Mouse (Mus musculus) kidney, postnatal 10 days (tissue): Measurements from ENCODE around the gene Nphp3.

ENCODE experiments used
- DNase-seq: peaks from one replicate; pipeline ENCODE4 v3.0.0; 2021; ENCODE audit warnings: mixed read lengths

The Nphp3 gene

DNA sequence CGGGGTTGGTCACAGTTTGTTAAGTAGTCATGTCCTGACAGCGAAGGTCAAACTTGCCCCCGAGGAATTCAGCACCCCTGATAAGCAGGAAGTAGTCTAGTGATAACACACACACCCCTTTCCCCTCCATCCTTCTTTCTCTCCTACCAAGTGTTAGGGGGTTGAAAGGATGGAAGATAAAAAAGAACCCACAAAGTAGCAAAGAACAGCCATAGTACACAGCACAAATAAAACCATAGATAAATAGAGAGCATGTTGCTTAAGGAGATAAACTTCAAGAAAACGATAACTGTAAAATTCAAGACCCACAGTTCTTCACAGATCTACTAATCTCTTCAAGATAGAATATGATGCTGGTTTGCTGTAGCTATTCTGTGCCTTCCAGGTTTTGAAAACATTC lies 67.9 kb downstream of the Nphp3 start:
- no peak for DNase-seq

DNA sequence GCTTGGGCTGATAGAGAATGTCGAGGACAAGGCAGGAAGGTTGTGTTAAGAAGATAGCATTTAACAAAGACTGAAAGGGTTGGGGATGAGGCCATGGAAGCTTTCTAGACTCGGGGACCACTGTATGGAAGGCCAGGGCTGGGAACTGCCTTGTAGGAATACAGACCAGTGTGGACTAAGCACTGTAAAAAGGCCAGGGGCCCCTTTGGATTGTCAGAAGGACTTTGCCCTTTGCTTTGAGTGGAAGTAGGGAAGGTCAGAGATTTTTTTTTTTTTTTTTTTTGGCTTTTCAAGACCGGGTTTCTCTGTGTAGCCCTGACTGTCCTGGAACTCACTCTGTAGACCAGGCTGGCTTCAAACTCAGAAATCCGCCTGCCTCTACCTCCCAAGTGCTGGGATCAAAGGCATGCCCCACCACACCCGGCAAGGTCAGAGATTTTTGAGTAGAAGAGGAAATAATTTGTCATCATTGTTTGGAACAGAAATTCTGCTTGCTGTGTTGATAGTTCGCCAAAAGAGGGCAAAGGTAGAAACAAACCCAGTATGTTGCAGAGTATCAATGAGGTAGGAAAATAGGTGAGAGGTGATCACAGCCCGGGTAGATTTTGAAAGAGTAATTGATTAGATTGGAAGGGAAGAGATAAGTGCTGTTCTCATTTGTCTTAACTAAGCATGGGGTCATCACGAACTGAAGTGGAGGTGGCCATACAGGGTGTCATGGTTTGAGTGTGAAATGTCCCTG lies 68.7 kb downstream of the Nphp3 start:
- no peak for DNase-seq

DNA sequence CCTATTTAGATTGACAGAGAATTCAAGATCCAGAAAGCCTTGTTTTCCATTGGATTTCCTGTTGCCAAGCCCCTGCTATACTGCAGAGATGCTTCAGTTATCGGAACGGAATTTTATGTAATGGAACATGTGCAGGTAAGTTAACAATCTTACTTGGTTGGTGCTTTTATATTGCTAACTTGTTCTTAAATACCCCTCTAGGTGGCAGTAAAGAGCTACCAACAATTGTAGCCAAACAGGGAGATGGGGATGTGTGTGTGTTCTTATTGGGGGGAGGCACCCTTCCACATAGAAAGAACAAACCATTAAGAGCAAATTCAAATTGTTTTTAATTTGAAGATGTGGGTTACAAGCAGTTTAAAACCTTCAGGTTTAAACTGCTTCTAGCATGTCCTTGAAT lies 73.5 kb downstream of the Nphp3 start:
- DNase-seq, result no peak

DNA sequence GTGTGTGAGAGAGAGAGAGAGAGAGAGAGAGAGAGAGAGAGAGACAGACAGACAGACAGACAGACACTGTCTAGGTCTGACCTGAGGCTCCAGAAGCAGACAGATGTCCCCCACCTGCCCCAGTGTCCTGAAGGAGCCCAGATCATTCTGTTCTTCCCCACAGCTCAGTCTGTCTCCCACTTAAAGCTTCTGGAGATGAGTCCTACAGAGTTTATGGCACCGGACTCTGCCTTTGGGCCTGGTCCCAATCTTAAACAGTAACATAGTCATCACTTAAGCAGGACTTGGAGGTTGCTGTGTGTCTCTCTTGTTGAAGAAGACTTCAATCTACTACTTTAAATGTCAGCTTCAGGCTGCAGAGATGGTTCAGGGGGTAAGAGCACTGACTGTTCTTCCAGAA lies 76.4 kb downstream of the Nphp3 start:
- no peak for DNase-seq

DNA sequence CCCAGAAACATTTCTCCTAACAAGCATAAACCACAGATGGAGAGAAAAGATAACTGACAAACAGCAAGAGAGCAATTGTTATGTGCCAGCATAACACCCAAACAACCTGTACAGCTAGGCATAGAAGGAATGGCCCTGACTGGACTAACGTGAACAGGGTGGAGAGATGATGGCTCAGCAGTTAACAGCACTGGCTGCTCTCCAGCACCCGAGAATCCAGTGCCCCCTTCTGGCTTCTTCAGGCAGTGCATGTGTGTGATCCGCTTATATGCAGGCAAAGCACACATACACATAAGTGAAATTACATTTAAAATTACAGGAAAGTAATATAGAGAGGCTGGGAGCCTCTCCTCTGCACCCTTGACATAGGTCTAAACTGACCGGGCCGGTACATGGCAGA lies 77.0 kb downstream of the Nphp3 start:
- DNase-seq, result peak; percentile 63

DNA sequence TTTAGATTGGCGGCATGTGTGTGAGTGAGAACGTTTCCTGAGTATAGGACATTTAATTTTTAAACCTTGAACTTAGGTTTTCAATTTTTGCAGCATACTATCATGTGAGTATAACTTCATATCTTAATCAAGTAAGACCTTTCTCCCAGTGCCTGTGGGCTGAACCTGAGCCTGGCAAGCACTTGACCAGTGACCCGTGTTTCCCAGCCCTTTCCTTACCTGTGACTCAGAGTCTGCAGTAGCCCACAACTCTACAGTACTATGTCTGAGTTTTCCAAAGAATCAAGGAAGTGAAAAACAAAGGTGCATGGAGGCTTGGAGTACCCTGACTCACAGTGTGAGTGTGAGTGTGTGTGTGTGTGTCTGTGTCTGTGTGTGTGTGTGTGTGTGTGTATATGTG lies 77.7 kb downstream of the Nphp3 start:
- no peak for DNase-seq

DNA sequence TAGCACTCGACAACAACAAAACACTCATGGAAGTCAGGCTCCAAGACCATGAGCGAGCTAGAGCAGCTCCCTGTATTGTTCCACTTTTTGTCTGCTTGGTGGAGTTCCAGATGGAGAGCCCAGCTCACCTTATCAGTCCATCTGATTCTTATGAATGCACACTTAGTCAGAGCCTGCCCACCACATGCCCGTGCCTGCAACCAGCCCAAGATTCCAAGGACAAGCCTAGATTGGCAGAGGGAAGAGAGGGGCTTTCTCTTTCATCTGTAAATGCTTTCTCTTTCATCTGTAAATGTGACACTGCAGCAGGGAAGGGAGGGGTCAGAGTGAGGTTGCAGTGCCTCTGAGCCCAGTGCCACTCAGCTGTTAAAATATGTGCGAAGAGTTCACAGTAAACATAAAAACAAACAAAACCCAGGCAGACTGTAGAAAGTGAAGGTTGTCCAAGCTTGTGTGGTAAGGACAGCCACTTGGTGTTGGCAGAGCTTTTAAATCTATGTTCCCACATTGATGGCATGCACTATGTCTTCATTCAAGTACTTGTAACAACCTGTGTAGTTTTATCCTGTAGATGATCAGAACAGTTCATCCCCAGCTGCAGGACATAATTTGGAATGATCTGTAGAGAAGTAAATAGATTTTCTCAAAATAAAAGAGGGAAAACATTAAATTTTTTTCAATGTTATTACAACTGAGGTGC lies 83.5 kb downstream of the Nphp3 start:
- DNase-seq, result no peak

DNA sequence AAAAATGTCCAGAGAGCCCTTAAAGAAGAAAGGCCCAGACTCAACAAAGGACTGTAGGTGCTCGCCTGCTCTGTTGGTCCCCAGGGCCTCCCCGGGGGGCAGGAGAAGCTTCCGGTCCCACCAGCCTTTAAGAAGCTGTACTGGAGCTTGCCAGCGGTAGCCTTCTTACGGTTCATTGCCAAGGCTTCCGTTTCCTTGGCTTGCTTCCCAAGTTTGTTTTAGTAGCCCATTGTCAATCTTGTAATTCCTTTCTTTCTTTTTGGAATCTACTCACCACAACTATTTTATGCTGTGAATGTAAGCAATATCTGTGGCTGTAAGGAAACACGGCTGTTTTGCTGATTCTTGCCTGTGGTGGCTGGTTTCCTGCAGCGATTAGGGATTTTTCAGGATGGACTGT lies 86.2 kb downstream of the Nphp3 start:
- peak; percentile 51 for DNase-seq

DNA sequence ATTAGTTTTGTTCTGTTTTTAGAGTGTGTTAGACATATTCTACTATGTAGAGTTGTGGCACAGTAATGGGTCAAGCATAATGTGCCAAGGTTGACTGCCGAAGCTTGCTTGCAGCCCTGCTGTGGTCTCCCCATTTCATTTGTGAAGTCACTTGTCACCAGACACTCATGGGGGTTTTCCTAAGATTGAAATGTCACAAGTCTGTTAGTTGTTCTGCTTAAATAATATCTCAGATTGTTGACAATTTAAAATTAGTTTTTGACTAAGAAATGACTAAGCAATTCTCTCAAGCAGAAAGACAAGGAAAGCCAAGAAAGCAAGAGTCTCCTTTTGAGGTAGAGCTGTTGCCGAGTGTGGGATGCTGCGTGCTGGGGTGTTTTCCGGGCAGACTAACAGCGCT lies 90.6 kb downstream of the Nphp3 start:
- no peak for DNase-seq
